Mouse (Mus musculus) heart, postnatal 4 days (tissue): ENCODE measurements around the gene Zeb2. TPM values are rescaled to one million over a fixed set of nuclear protein-coding genes. Genes with fewer than 3 reads are reported as not detected.

Experiments used
- DNase-seq: peaks from one replicate; pipeline ENCODE4 v3.0.0; 2021
- total RNA-seq, 2 experiments: library from RNA; stranded (reverse); gene quantifications; 2 replicates each; pipeline ENCODE4 v1.2.3; 2021

The Zeb2 gene
- total RNA-seq, 2 experiments from 2014 or later, result 59.7 to 66.5 TPM

- DNase-seq, result no peak
Observed at GRCm38 (mm10) chr2:45096638-45097247, 20.5 kb downstream of the Zeb2 start.

- DNase-seq, result no peak
Observed at GRCm38 (mm10) chr2:45095825-45096224, 21.4 kb downstream of the Zeb2 start.

- DNase-seq, result no peak
Observed at GRCm38 (mm10) chr2:45094371-45094967, 22.7 kb downstream of the Zeb2 start.

GRCm38 (mm10) chr2:45093479-45093878 is 23.7 kb downstream of the Zeb2 start:
- DNase-seq, result no peak

- DNase-seq, result no peak
Observed at GRCm38 (mm10) chr2:45092654-45093053, 24.5 kb downstream of the Zeb2 start.

- DNase-seq, result no peak
Observed at GRCm38 (mm10) chr2:45090529-45091297, 26.5 kb downstream of the Zeb2 start.

GRCm38 (mm10) chr2:45089251-45089530 is 28.0 kb downstream of the Zeb2 start:
- no peak for DNase-seq

- no peak for DNase-seq
Observed at GRCm38 (mm10) chr2:45088435-45089250, 28.6 kb downstream of the Zeb2 start.

- DNase-seq, result no peak
Observed at GRCm38 (mm10) chr2:45087208-45087607, 30.0 kb downstream of the Zeb2 start.

- DNase-seq, result no peak
Observed at GRCm38 (mm10) chr2:45085653-45086052, 31.5 kb downstream of the Zeb2 start.

GRCm38 (mm10) chr2:45083042-45083441 is 34.2 kb downstream of the Zeb2 start:
- no peak for DNase-seq

- DNase-seq, result no peak
Observed at GRCm38 (mm10) chr2:45081559-45081958, 35.6 kb downstream of the Zeb2 start.

GRCm38 (mm10) chr2:45077938-45078487 is 39.2 kb downstream of the Zeb2 start:
- DNase-seq, result no peak

GRCm38 (mm10) chr2:45077383-45077782 is 39.8 kb downstream of the Zeb2 start:
- DNase-seq, result no peak

GRCm38 (mm10) chr2:45073025-45073424 is 44.2 kb downstream of the Zeb2 start:
- no peak for DNase-seq

- DNase-seq, result no peak
Observed at GRCm38 (mm10) chr2:45071296-45071695, 45.9 kb downstream of the Zeb2 start.

GRCm38 (mm10) chr2:45070612-45071276 is 46.5 kb downstream of the Zeb2 start:
- no peak for DNase-seq

- no peak for DNase-seq
Observed at GRCm38 (mm10) chr2:45068792-45069550, 48.2 kb downstream of the Zeb2 start.

- DNase-seq, result peak; percentile 20
Observed at GRCm38 (mm10) chr2:45067116-45067515, 50.1 kb downstream of the Zeb2 start.

- no peak for DNase-seq
Observed at GRCm38 (mm10) chr2:45063300-45063890, 53.8 kb downstream of the Zeb2 start.

- no peak for DNase-seq
Observed at GRCm38 (mm10) chr2:45062136-45062535, 55.1 kb downstream of the Zeb2 start.
